Mouse (Mus musculus): Measurements from ENCODE around the gene Pdzd2. TPM values are rescaled to one million over a fixed set of nuclear protein-coding genes. Genes with fewer than 3 reads are reported as not detected.

Gene Pdzd2
- total RNA-seq, 2 experiments from 2014 or later: 47.4 to 55.9 TPM

GRCm38 (mm10) chr15:12582471-12582870 lies 157.3 kb downstream of the Pdzd2 start:
- no peak for DNase-seq (ENCODE audit: low spot score in 2 of 2)

DNA sequence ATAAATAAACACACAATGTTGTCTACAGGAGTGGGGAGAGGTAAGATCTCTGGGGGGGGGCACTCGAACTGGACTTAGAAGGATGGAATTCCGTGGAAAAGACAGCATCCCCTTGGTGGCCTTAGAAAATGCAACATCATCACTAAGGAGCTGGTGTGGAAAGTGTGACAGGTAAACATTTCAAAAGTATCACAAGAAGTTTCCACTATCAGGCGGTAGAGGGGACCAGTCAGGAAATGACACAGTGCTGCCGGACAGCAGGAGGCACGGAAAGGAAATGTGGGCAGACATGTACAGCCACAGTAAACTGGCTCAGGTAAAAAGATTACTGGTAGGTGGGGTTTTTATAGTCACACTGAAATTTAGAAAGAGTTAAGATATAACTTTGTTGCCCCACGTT lies 160.5 kb downstream of the Pdzd2 start:
- no peak for DNase-seq (ENCODE audit: low spot score in 2 of 2)

- DNase-seq (ENCODE audit: low spot score in 2 of 2): peak; percentile 50 to 81
These were observed 161.4 kb downstream of the Pdzd2 start for GRCm38 (mm10) chr15:12578276-12578675.

- DNase-seq (ENCODE audit: low spot score in 2 of 2): no peak
These were observed 162.0 kb downstream of the Pdzd2 start for GRCm38 (mm10) chr15:12577715-12578114.

GRCm38 (mm10) chr15:12577054-12577696 lies 162.5 kb downstream of the Pdzd2 start:
- peak; percentile 9 to 74 for DNase-seq (ENCODE audit: low spot score in 2 of 2)

- DNase-seq (ENCODE audit: low spot score in 2 of 2): no peak
These were observed 166.1 kb downstream of the Pdzd2 start for GRCm38 (mm10) chr15:12573621-12574020.

DNA sequence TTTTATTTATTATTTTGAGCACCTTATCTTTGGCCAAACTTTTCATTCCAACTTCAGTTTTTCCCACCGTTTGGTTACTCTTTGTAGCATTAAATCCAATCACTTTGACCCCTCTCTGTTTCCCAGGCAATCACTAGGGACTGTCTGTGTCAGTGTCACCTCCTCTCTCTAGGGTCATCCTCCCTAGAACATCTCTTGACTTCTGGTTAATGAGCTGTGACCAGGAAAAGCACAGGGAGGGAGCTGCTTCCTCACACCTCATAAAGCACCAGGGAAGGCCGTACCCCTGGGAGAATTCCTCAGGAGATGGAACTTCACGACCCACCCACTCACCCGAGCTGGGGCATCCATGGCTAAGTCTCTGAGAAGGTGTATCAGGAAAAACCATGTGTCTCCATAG lies 168.6 kb downstream of the Pdzd2 start:
- DNase-seq (ENCODE audit: low spot score in 2 of 2): no peak

GRCm38 (mm10) chr15:12566637-12567440 lies 172.9 kb downstream of the Pdzd2 start:
- no peak for DNase-seq (ENCODE audit: low spot score in 2 of 2)

DNA sequence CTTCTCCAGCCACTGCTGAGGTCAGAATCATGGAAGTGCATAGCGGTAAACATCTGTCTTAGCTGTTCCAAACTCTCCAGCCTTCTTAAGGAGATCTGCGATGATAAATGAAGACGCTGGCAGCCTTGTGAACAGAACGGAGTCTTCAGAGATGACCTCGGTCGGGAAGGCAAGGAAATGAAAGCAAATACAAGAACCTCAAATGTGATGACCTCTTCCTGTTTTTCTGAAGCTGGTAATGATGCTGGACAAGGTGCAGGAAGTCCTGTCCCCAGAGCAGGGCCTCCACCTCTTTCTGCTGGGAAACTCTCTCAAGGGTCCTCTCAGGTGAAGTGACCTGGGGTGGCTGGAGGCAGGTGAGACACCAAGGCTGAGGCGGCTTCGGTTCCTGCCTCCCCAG lies 174.4 kb downstream of the Pdzd2 start:
- DNase-seq (ENCODE audit: low spot score in 2 of 2): no peak

GRCm38 (mm10) chr15:12560505-12560904 lies 179.2 kb downstream of the Pdzd2 start:
- no peak for DNase-seq (ENCODE audit: low spot score in 2 of 2)

DNA sequence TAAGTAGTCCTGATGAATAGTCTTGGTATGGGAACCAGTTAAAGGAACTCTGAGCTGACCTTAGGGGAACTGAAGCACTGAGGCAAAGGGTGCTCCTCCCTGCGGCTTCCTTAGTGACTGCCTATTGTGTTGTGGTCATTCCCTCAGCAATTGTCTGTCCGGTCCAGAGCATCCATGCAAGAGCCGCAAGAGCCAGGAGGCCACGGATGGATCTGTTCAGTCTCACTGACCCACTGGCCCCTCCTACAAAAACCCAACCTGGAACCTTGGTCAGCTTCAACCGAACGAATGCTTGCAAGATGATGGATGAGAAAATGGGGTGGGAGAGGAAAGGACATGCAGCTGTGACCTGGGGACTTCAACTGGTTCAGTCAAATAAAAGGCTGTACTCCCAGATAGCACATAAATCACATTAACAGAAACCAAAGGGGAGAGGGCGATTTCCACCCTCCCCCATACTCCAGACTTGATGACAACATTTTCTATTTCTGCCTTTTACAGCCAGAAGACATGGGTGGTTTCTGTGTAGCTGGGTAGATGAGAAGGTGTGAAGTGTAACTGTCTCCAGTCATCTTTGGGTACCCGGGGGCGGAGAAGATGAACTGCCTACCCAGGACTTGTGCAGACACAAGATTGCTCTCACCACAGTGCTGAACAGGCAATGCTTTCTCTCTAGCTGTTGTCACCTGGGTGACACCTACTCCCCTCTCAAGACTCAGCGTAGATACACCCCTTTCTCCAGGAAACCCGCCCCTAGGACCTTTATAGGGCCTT lies 181.9 kb downstream of the Pdzd2 start:
- DNase-seq (ENCODE audit: low spot score in 2 of 2): no peak

- no peak for DNase-seq (ENCODE audit: low spot score in 2 of 2)
These were observed 186.5 kb downstream of the Pdzd2 start for GRCm38 (mm10) chr15:12553211-12553610.

GRCm38 (mm10) chr15:12550919-12551318 lies 188.8 kb downstream of the Pdzd2 start:
- DNase-seq (ENCODE audit: low spot score in 2 of 2): no peak

- no peak for DNase-seq (ENCODE audit: low spot score in 2 of 2)
These were observed 189.3 kb downstream of the Pdzd2 start for GRCm38 (mm10) chr15:12550376-12550775.

DNA sequence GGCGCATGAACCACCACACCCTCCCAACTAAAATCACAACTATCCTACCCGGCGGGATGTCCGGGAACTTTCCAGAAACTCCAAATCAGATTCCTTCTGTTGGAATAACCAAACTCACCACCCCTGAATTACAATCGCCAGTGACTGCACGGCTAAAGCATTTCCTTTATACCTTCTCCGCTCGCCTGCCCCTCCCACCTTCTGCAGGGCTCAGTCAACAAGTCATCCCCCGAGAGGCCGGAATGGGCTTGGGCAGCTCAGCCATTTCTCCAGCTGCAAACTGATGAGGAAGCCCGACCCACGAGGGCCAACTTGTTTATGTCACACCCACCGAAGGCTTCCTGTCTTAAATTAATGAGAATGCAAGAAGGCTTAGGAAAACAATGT lies 189.8 kb downstream of the Pdzd2 start:
- no peak for DNase-seq (ENCODE audit: low spot score in 2 of 2)

DNA sequence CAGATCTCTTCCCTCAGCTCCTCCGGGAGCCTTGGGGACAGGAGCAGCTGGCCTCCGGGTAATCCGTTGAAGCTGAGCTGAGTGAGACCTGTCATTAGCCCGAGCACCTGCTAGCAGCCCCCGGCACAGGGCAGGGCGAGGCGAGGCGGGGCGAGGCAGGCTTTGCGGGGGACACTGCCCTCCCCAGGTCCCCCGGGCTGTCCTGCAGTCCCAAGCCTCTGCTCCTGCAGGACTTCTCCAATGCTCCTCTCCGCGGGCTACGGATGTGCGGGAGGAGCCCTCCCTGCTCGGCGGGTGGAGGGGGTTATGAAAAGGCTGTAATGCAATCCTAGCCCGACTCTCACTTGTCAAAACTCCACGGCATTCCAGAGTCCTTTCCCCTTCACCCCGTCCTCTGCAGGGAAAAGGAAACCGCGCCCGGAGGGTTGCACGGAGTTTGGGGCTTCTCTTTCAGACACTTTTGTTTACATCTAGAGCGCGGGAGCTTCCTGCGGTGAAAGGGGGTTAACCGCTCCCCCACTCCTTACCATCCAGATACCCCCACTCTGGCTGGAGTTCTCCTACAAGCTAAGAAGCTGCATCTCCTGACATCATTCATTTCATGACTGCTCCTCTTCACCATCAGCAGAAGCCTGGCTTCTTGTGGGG lies 190.3 kb downstream of the Pdzd2 start:
- DNase-seq (ENCODE audit: low spot score in 2 of 2): no peak

- no peak for DNase-seq (ENCODE audit: low spot score in 2 of 2)
These were observed 191.0 kb downstream of the Pdzd2 start for GRCm38 (mm10) chr15:12548696-12549095.

DNA sequence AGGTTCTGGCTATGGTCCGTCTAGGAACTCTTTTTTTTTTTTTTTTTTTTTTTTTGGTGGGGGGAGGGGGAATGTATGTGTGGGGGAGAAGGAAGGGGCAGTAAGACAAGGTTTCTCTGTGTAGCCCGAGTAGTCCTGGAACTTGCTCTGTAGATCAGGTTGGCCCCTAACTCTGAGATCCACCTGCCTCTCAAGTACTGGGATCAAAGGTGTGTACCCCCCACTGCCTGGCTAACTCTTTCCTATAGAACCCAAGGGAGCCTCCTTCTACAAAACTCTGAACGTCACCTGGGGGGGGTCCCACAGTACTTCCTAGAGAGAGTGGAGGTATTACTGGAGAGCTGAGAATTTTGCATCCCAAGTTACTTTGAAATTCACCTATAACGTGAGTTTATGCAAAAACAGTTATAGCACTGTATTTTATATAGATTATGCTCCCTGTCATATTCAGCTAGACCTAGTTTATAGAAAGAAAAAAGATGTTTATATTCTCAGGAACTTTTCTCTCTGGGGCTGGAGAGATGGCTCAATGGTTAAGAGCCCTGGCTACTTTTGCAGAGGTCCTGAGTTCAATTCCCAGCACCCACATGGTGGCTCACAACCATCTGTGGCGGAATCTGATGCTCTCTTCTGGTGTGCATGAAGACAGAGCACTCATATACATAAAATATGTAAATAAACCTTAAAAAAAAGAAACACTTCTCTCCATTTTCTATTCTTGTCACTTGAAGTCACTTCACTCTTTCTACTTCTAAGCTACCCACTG lies 191.9 kb downstream of the Pdzd2 start:
- DNase-seq (ENCODE audit: low spot score in 2 of 2): no peak

DNA sequence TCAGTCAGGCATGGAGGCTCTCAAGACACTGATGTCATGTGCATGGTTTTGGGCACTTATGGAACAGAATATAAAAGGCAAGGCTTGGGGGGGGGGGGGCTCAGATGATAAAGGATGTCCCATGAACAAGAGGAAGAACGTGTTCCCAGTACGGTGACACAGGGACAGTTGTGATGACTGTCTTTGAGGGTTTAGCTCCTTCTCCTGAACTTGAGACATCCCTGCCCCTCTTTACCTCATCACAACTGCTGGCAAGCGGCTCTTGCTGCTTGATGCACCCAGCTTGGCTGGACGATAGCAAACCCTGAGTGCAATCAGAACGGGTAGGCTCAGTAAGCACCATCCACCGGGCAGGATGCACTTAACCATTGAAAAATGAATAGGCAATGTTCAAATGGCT lies 192.9 kb downstream of the Pdzd2 start:
- no peak for DNase-seq (ENCODE audit: low spot score in 2 of 2)

- no peak for DNase-seq (ENCODE audit: low spot score in 2 of 2)
These were observed 194.1 kb downstream of the Pdzd2 start for GRCm38 (mm10) chr15:12545671-12546070.

GRCm38 (mm10) chr15:12545220-12545619 lies 194.5 kb downstream of the Pdzd2 start:
- DNase-seq (ENCODE audit: low spot score in 2 of 2): no peak

Data from layer of hippocampus, adult 18-20 months (tissue).